Mouse (Mus musculus) cerebellum, postnatal 36 days (tissue): Measurements from ENCODE around the gene Apc2.
"Not testable (repeated sequence)": the region's sequence is repeated elsewhere in the genome, so short reads cannot be mapped to it uniquely, and the experiment has no call there.

Experiments used
- DNase-seq, 2 experiments: peaks; one replicate each; pipeline ENCODE4 v3.0.0; 2021 to 2022; ENCODE audit warnings: mixed read lengths in 2 of 2

Apc2 gene

GRCm38 (mm10) chr10:80344131-80344661, 48.4 kb downstream of the Apc2 start:
- no peak for DNase-seq

GRCm38 (mm10) chr10:80345122-80345521, 49.3 kb downstream of the Apc2 start:
- no peak for DNase-seq

DNA sequence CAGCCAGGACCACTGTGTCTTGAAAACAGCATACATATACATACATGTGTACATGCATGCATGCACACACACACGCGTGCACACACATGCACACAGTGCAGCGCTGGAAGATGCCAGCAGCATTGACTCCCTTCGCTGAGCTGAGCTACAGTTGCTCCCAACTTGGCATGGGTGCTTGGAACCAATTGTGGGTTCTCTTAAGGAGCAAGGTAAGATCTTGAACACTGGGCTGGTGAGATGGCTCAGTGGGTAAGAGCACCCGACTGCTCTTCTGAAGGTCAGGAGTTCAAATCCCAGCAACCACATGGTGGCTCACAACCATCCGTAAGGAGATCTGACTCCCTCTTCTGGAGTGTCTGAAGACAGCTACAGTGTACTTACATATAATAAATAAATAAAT, 50.2 kb downstream of the Apc2 start:
- DNase-seq: not testable (repeated sequence)

DNA sequence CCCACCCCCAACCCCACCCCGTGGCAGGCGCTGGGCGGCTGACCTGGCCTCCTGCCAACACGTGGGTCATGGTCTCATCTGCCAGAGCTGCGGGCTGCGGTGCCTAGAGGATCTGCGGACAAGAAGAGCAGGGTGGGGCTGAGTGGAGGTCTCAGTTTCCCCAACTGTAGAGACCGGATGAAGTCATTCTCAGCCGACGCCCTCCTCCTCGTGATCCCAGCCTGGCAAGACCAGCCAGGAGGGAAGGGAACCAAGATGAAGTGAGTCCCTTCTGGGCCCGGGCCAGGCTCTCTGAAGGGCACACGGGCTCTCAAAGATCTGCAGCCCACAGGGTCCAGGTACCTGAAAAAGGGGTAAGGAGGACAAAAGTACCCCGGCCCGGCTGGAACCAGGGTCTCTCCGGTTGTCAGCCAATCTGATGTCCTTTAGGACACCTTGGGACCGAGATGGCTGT, 51.8 kb downstream of the Apc2 start:
- DNase-seq: no peak

GRCm38 (mm10) chr10:80348244-80348781, 52.5 kb downstream of the Apc2 start, which contains the start of gene Adamtsl5:
Gene Adamtsl5 (minus strand): TSS chr10:80348412.
- DNase-seq: peak; percentile 38 to 53

GRCm38 (mm10) chr10:80348981-80349380, 53.2 kb downstream of the Apc2 start:
- DNase-seq: no peak

- peak; percentile 88 to 90 for DNase-seq
Observed at GRCm38 (mm10) chr10:80350292-80350691, 54.5 kb downstream of the Apc2 start.

GRCm38 (mm10) chr10:80351896-80352295, 56.1 kb downstream of the Apc2 start:
- no peak for DNase-seq

- no peak for DNase-seq
Observed at GRCm38 (mm10) chr10:80352727-80353126, 57.0 kb downstream of the Apc2 start.

- DNase-seq: peak; percentile 71 to 74
Observed at GRCm38 (mm10) chr10:80355431-80355830, 59.7 kb downstream of the Apc2 start.

GRCm38 (mm10) chr10:80356001-80356682, 60.4 kb downstream of the Apc2 start, which contains the start of gene Plk5:
Gene Plk5 (plus strand): TSS chr10:80356459.
- peak; percentile 69 to 79 for DNase-seq

DNA sequence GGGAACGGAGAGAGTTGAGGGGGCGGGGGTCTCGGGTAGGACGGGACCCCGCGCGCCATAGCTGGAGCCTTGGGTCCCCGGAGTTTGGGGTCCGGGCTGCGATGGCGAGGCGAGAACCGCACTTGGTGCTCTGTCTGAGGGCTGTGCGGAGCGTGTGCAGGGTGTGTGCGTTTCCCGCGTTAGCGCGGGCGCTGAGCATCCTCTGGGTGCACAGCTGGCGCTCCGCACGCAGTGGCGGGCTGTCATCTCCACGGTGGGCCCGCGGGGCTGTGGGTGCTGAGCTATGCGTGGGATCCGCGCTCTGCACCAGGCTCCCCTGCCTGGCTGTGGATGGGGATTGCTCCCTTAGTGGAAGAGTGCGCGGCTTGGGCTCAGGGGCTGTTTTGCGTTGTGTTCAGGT, 61.0 kb downstream of the Apc2 start:
- no peak for DNase-seq

GRCm38 (mm10) chr10:80357336-80357735, 61.6 kb downstream of the Apc2 start:
- no peak for DNase-seq

DNA sequence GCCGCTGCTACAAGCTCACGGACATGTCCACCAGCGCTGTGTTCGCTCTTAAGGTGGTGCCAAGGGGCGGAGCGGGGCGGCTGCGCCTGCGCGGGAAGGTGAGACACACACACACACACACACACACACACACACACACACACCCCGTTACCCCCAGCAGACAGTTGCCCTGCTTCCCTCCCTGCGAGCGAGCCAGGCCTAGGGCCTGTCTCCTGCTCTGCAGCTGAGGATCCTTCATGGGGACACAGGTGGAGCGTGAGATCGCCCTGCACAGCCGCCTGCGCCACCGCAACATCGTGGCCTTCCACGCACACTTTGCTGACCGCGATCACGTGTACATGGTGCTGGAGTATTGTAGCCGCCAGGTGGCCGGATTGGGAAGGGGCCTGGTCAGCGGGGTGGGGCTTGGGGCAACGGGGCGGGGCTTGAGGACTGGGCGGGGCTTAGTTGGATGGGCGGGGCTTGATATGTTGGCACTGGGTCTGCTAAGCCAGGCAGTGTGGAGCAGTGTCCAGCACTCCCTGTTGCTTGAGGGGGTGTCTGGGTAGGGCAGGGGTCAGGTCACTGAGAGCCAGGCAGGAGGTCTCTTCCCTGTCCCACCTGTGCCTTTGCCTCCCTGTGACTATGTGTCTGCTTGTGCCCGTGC, 62.3 kb downstream of the Apc2 start:
- peak; percentile 71 to 81 for DNase-seq

DNA sequence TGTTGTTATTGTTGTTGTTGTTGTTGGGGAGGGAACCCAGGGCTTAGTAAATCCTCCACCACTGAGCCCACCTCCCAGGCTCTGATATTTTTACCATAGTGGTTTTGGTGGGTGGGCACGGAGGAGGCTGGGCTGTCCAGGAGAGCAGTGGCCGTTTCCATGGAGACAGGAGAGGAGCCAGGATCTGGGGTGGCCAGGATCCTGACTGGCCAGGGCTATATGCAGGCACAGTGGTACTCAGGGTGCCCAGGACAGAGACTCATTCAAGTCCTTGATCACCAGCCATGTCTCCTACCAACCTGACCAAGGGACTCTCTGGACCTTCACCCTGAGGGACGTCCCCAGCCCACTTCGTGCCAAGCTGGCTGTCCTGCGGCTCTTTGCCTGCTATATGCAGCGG, 68.0 kb downstream of the Apc2 start:
- DNase-seq: no peak

- no peak for DNase-seq
Observed at GRCm38 (mm10) chr10:80365736-80366135, 70.0 kb downstream of the Apc2 start.
